Comparison of ENCODE assay signal across 15 mouse cellular contexts in the genomic region with DNA sequence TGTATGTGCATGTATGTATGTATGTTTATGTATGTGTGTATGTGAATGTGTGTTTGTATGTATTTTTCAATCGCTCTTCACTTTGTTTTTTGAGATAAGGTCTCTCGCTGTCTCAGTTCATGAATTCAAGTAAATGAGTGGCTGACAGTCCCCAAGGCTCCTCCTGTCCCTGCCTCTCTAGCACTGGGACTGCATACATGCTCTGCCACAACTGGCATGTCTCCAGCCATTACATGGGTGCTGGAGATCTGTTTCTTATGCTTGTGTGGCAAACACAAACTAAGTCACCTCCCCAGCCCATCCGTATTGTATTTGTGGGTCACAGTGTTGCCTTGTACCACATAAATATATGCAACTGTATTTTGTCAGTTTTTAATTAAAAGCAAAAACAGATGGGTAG. TPM values are rescaled to one million over a fixed set of nuclear protein-coding genes. Genes with fewer than 3 reads are reported as not detected.
A peak's percentile ranks its signal among the peaks of the same experiment; 100 is the strongest.
DNase-seq lines count a peak whose midpoint lies in the region.
"Had no signal": no experiment of that assay in that cellular context is flagged by ENCODE, and none has a peak within 500 bp of the region (broad histone marks: within the 10 kb centered on the region; RNA-seq: fewer than 3 reads in every experiment).

No protein-coding gene starts in this region.

- DNase-seq in cerebellum, adult 11-12 months = peak; percentile 53
- DNase-seq in cerebellum, adult 18-20 months = no peak
- peak; percentile 56 for DNase-seq in cerebellum, adult 9-10 months
- DNase-seq in cerebellum, adult 11 months = no peak
- DNase-seq in heart, adult 11 months = peak; percentile 57
- no peak for DNase-seq in heart, postnatal 36 days
- DNase-seq: adrenal gland, adult 8-10 months; adrenal gland, postnatal 14 days; adrenal gland, postnatal 36 days; B cell, adult 2 months; cerebellum, adult 8-10 months; cerebellum, postnatal 25 days; forebrain, postnatal 0 days had no signal

- intact Hi-C loops in heart, postnatal 36 days (cut with DNase I) = no loop called here

RNA-seq across cellular contexts. Expression of gene Clnk, which starts 3.7 kb away (rescaled TPM):
- not detected for total RNA-seq in heart, postnatal 36 days (2021)
- total RNA-seq: adrenal gland, postnatal 14 days; adrenal gland, postnatal 36 days; CH12.LX; G1E had no signal

Comparison
In these comparisons a context has a peak if more than half of its experiments do, and no peak if none do; other contexts are left out.
1. DNase-seq: peak in cerebellum, adult 11-12 months (single experiment), cerebellum, adult 9-10 months (single experiment) and heart, adult 11 months (single experiment); none in cerebellum, adult 18-20 months (0 of 2), cerebellum, adult 11 months (single experiment) and heart, postnatal 36 days (0 of 2).